Mouse (Mus musculus) Patski (cell line): ENCODE measurements around the gene Prdx6. TPM values are rescaled to one million over a fixed set of nuclear protein-coding genes. Genes with fewer than 3 reads are reported as not detected.
A peak's percentile ranks its signal among the peaks of the same experiment; 100 is the strongest.
"Not testable (repeated sequence)": the region's sequence is repeated elsewhere in the genome, so short reads cannot be mapped to it uniquely, and the experiment has no call there.

ENCODE experiments used
- ATAC-seq: fragments of 100-300 bp; one replicate; pipeline ENCODE4 v1.8.0; 2021
- CTCF ChIA-PET: fragments of 350-600 bp; sonication (Branson Sonifier 250); formaldehyde crosslinking; loops from one replicate; lab custom pipeline; 2022; ENCODE audit warnings: inconsistent platforms; lab: Charles Lee
- POLR2A ChIA-PET: fragments of 350-600 bp; sonication (Branson Sonifier 250); formaldehyde crosslinking; loops from one replicate; lab custom pipeline; 2022; ENCODE audit warnings: antibody characterized with exemption, inconsistent platforms; lab: Charles Lee
- DNase-seq: peaks from one replicate; pipeline ENCODE4 v3.0.0-alpha.2; 2011; ENCODE audit warnings: low read depth, low spot score
- H3K27me3 ChIP-seq: fragments of 371-371 bp; one replicate; pipeline ENCODE4 v1.5.1; 2021
- CTCF ChIP-seq: fragments of 100-300 bp; IDR thresholded peaks from one replicate; pipeline ENCODE4 v1.5.1; 2021
- in situ Hi-C: fragments of 300-500 bp; cut with MboI; formaldehyde crosslinking; loops from 3 replicates; pipeline ENCODE4 v1.11.1; 2018; ENCODE audit warnings: low pct_unique_long_range_greater_than_20kb, mixed read lengths
- polyA plus RNA-seq: library from polyadenylated mRNA; unstranded; gene quantifications from one replicate; pipeline ENCODE4 v1.2.3, GENCODE M21; 2021

The Prdx6 gene
- polyA plus RNA-seq, 1 experiment from 2014 or later = 295 TPM

DNA sequence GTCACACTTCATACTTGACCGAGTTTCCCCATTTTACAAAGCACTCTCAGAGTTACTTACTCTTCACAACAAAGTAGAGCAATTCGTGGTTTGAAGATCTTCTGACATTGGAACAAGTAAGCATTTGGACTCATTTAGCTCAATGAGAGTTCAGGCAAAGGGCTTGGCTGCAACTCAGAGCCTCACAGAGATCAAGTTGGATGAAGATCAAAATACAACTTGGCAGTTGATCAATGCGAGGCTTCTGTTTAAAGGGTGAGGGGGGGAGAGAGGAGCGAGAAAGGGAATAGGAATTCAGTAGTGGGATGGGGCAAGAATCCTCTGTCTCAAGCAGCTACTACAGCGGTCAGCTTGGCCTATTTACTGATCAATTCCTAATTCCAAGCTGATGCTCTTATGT is 26.2 kb downstream of the Prdx6 start:
- ChIA-PET CTCF (interaction anchor here (1.2 to 1.7 kb wide), 2 partner anchors 11 to 20 kb away, joined by 3 to 4 read pairs; no protein-coding TSS in a partner anchor), POLR2A (no interaction called here)
- H3K27me3 ChIP-seq = no peaks in the 10 kb centered on the region
- in situ Hi-C loops = no loop called here
- no peak for DNase-seq
- ATAC-seq = no peak
- TF ChIP-seq CTCF = no peak

DNA sequence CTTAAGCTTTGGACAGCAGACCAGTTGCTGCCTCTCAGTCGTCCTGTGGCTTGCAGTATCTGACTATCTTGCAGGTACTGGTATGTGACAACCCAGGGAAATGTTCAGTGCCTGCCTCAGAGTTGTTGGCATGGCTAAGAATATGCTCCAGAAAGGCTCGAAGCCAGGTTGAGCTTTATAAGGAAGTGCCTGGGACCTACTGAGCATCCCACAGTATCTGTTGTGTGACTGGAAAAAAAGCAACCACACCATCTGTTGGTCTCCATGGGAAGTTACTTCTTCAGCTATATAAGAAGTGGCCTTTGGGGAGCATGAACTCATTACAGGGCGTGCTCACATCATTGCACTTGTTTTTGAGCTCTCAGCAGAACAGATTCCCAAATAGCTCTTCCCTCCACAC is 31.2 kb downstream of the Prdx6 start:
- no peak for TF ChIP-seq CTCF
- ATAC-seq = no peak
- DNase-seq = no peak
- ChIA-PET CTCF (interaction anchor here (1.0 kb wide), 1 partner anchor 9 kb away, joined by 3 read pairs; no protein-coding TSS in a partner anchor), POLR2A (no interaction called here)
- H3K27me3 ChIP-seq = no peaks in the 10 kb centered on the region
- in situ Hi-C loops = loop anchor here (10.0 kb wide), 1 partner anchor 515 kb away; no protein-coding TSS in a partner anchor

DNA sequence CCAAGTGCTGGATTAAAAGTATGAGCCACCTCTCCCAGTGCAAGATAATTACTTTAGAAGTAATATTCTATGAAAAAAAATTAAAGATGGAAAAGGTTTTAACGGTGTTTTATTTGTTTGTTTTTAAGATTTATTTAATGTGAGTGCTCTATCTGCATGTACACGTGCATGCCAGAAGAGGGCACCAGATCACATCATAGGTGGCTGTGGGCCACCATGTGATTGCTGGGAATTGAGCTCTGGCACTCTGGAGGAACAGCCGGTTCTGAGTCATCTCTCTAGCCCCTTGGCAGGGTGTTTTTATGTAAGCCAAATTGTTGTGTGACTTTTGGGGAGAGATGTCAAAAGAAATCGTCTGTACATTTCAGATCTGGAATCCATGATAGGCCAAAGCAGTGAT is 36.6 kb downstream of the Prdx6 start:
- ChIA-PET CTCF (interaction anchor here (0.9 to 1.5 kb wide), 4 partner anchors 14 to 500 kb away, joined by 3 to 4 read pairs (median 4); no protein-coding TSS in a partner anchor), POLR2A (no interaction called here)
- DNase-seq (no peak), ATAC-seq (no peak)
- peak; percentile 89 for TF ChIP-seq CTCF
- peaks cover 12% of the 10 kb centered on the region for H3K27me3 ChIP-seq
- in situ Hi-C loops = loop anchor here (5.0 to 10.0 kb wide), 2 partner anchors 73 to 520 kb away; no protein-coding TSS in a partner anchor

GRCm38 (mm10) chr1:161199856-161200255 is 51.2 kb downstream of the Prdx6 start:
- ChIA-PET CTCF (no interaction called here), POLR2A (no interaction called here)
- TF ChIP-seq CTCF = no peak
- in situ Hi-C loops = no loop called here
- no peak for DNase-seq
- ATAC-seq = no peak
- peaks cover 6% of the 10 kb centered on the region for H3K27me3 ChIP-seq

DNA sequence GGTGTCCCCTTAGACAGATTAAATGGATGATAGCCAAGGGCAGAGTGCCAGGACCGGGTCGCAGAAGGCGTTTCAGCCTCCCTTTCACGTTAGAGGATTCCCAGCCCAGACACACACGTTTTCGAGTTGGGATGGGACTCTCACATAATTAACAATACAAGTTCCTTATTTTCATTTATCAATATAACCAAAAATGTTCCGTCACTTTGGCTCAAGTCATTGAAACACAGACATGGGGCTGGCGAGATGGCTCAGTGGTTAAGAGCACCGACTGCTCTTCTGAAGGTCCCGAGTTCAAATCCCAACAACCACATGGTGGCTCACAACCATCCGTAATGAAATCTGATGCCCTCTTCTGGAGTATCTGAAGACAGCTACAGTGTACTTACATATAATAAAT is 54.7 kb downstream of the Prdx6 start:
- ATAC-seq, DNase-seq, H3K27me3 ChIP-seq, in situ Hi-C loops, POLR2A ChIA-PET: not testable (repeated sequence)
- CTCF ChIA-PET = interaction anchor here (0.9 to 2.0 kb wide), 8 partner anchors 10 to 537 kb away, joined by 3 to 12 read pairs (median 4); no protein-coding TSS in a partner anchor

GRCm38 (mm10) chr1:161195541-161196351 is 55.3 kb downstream of the Prdx6 start:
- peak; percentile 61 for TF ChIP-seq CTCF
- in situ Hi-C loops = no loop called here
- H3K27me3 ChIP-seq = peaks cover 5% of the 10 kb centered on the region
- POLR2A ChIA-PET = no interaction called here
- DNase-seq (peak; percentile 13), ATAC-seq (peak; percentile 77)
- CTCF ChIA-PET = interaction anchor here (0.9 to 2.6 kb wide), 17 partner anchors 9 to 538 kb away, joined by 3 to 12 read pairs (median 3); no protein-coding TSS in a partner anchor

- ChIA-PET CTCF (no interaction called here), POLR2A (no interaction called here)
- no peak for TF ChIP-seq CTCF
- peaks cover 13% of the 10 kb centered on the region for H3K27me3 ChIP-seq
- DNase-seq (no peak), ATAC-seq (no peak)
- in situ Hi-C loops = no loop called here
Measured at GRCm38 (mm10) chr1:161190253-161190910, 60.6 kb downstream of the Prdx6 start.

Other genes starting within 250 kb of the Prdx6 start
- 3.7 TPM for gene Zbtb37, start 216.4 kb downstream of the Prdx6 start, polyA plus RNA-seq
- 39.0 TPM for gene Dars2, start 180.6 kb downstream of the Prdx6 start, polyA plus RNA-seq
- 10.2 TPM for gene Cenpl, start 180.5 kb downstream of the Prdx6 start, polyA plus RNA-seq
- gene Klhl20, start 119.7 kb downstream of the Prdx6 start, polyA plus RNA-seq = 15.8 TPM
- 0.39 TPM for gene Ankrd45, start 108.5 kb downstream of the Prdx6 start, polyA plus RNA-seq
- gene Tex50, start 91.9 kb downstream of the Prdx6 start, polyA plus RNA-seq = not detected
- gene Tnfsf4, start 144.2 kb upstream of the Prdx6 start, polyA plus RNA-seq = not detected
- not detected for gene Tnfsf18, start 243.4 kb upstream of the Prdx6 start, polyA plus RNA-seq